Mouse (Mus musculus) retina, adult 2 months (tissue): ENCODE results near the gene Ggt1.

Experiments used
- DNase-seq: peaks from one replicate; pipeline ENCODE4 v3.0.0-alpha.2; 2012; ENCODE audit warnings: low read depth, low spot score

The Ggt1 gene

DNA sequence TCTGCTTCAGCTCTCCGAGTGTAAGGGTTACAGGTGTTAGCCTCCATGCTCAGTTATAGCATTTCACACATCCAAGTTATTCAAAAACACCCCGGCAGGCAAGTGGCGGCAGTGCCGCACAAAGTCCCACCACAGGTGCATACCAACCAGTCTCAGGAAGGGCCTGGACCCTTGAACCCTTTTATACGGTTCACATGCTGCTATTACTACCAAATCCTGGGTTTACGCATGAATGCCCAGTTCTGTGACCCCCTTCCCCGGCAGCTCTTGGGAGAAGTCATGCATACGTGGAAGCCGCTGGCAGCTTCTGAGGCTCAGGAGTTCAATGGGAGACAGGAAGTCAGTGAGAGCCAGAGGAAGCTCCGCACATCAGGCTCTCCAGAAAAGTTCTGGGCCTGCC, 11.8 kb downstream of the Ggt1 start:
- no peak for DNase-seq

DNA sequence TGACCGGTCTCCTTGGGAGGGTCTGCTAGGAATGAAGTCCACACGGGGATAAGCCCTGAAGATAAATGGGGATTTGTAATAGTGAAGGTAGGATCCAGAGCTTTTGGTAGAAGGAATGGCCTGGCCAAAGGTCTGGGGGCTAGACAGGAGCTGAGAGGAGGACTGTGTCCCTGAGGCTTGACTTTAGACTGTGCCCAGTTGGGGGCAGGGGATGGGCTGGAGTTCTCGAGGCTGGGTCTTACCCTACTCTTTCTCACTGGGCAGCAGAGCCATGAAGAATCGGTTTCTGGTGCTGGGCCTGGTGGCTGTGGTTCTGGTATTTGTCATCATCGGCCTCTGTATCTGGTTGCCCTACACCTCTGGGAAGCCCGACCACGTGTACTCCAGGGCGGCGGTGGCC, 12.6 kb downstream of the Ggt1 start:
- DNase-seq, result no peak

DNA sequence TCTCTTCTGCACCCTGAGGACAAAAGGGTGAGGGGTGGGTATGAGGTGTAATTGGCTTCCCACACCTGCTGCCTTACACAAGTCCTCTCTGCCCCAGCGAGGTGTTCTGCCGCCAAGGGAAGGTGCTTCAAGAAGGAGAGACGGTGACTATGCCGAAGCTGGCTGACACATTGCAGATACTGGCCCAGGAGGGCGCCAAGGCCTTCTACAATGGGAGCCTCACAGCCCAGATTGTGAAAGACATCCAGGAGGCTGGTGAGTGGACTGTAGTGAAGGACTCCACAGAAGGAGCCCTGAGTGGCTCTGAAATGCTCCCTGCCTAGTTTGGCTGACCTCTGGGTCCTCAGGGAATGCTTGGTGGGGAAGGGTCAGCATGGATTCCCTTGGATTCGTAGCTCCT, 17.7 kb downstream of the Ggt1 start:
- DNase-seq, result no peak

DNA sequence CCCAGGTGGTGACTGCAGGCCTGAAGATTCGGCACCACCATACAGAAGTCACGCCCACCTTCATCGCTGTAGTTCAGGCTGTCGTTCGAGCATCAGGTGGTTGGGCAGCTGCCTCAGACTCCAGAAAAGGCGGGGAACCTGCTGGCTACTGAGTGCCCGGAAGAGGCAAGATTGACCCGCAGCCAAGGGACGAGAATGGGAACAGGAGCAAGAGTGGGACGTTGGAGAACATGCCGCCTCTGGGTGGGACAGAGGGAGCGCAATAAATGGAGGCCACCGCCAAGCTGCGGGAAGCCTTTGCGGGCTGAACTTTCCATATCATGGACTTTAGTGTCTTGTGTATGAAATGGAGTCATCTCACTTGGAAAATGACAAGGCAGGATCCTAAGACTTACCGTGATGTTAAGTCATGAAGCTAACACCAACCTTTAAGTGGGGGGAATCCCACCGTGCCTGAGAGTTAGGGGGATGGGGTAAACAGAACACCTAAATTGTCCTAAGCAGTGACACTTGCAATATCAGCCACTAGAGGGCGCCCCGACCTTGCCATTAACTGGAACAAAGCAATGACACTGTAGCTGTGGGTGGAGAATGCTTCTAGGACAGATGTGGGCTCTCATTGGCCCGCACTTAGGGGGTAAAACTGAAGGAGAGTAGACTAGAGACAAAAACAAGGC, 24.6 kb downstream of the Ggt1 start:
- DNase-seq, result peak; percentile 57

DNA sequence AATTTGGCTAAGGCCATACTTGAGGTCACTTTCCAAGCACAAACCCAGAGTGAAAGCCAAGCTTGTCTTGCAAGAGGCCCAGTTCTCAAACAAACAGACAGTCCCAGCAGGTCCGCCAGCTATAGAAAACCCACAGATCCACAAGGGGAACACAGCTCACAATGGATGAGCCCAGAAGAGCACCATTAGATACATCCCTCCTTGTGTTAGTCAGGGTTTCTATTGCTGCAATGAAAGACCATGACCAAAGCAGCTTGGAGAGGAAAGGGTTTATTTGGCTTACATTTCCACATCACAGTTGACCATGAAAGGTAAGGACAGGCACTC, 25.1 kb downstream of the Ggt1 start:
- DNase-seq, result no peak

DNA sequence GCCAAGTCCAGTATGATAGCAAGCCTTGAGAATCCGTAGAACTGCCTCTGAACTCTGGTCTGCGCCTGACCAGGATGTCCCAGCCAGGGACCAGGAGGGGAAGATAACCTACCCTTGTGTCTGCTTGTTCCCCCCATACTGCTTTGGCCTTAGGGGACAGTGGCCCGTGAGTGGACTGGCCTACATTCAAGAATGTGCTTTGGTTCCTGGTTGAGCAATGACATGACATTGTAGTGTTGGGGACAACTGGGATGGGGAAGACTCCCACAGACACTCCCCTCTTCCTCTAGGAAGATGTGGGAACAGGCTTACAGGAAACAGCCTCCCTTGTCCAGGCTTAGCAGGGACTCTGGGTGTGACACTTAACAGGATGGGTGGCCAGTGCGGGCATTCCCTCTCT, 26.4 kb downstream of the Ggt1 start:
- DNase-seq, result no peak

DNA sequence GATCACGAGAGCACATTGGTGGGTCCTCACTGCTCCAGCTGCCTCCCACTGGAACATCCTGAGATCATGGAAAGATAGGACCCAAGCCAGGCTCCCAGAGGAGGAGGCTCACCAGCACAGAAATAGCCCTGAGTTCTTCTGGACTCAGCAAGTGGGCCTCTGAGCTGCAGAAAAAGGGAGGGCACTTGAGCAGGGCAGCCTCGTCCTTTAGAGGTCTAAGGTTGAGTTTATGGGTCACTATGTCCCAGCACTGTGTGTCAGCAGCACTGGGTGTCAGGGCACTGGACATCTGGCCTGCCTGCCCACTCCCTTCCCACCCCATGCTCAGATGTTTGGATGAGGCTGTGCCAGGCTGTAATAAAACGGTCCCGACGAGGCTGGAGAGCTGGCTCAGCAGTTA, 26.9 kb downstream of the Ggt1 start:
- no peak for DNase-seq

DNA sequence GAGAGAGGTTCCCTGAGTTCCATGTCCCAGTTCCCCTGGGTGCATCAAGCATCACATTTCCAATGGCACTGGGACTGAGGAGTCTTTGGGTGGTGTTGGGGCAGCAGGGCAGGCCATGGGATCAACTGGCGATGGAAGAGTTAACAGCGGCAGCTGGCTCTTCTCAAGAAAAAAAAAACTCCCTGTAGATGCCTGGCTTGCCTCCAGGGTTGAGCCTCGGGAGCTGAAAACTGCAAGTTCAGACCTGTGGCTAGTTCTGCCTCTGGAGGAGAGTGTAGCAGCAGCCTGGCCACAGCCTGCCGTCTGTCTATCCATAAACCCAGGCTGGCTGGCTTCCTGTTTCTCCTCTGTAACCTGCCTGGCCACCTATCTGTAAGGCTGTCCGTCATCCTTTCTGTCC, 27.7 kb downstream of the Ggt1 start, which contains the start of gene Ggt5:
Ggt5 (plus strand) TSS at position 212 of the 400 bp plus-strand sequence.
- no peak for DNase-seq

DNA sequence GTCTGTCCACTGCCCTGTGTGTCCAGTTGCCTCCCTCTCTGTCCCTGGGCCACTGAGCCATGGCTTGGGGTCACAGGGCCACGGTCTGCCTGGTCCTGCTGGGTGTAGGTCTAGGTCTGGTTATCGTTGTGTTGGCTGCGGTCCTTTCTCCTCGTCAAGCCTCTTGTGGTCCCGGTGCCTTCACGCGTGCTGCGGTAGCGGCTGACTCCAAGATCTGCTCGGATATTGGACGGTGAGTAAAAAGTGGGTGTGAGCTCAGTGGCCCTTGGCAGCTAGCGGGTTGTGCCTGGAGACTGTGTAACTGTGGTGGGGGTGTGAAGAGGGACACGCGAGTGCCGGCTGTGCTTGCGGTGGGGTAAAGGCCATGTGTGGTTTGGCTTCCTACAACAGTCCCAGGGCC, 28.2 kb downstream of the Ggt1 start:
- no peak for DNase-seq

DNA sequence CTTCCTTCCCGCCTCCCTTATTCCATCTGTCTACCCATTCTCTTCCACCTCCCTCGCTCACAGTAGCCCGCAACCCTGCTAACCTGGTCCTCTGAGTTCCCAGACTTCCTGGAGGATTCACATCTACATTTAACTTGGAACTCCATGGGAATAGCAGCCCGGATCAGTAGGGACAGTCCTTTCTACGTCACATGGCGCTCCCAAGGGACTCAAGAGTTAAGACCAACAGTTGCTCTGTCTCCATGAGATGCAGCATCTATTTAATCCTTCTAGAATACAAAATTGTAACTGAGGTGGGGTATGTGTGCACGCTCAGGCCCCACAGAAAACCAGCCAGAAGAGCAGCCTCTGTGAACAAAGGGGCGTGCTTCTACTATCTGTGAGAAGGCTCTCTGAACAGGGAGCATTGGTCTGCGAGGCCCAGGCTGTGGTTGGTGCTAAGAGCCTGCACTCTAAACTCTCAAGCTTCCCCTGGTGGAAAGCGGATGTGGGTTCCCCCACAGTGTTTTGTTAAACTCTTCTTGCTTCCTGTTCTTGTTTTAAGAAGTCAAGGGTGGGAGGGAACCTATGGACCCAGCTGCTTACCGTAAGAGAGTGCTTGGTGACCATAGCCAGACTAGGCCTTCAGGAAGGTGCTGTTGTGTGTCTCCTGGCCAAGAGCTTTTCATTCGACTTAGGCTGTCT, 29.9 kb downstream of the Ggt1 start:
- no peak for DNase-seq

DNA sequence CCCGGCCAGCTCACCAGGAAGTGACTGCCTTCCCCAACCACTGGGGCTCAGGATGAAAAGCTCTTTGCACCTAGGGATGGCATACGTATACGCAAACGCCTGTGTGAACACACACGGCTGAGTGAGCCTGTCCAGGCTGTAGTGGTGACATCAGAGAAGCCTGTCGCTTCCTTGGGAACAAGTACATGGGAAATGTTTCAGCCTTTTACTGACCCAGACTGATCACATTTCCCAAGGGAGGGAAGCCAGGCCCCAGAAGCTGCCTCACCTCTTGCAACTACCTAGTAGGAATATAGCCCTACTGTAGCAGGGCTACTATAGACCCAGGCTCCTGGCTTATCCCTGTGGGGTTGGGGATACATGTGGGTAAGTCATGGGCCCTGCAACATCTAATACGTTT, 31.2 kb downstream of the Ggt1 start:
- no peak for DNase-seq

DNA sequence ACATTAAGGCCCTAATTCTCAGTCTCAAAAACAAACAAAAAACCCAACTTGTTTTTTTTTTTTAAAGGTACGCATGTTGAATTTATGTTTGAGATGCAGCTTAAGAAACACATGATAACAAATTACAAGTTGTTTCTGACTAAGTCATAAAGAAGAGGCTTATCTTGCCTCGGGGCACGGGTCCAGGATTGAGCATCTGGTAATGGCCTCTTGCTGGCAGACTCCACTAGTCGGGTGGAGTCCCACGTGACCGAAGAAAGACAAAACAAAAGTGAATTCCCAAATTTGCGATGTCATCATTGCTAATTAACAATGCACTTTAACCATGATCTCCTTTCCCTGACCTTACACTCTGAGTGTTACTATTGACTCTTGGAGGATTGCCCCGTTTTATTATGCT, 34.6 kb downstream of the Ggt1 start:
- no peak for DNase-seq

DNA sequence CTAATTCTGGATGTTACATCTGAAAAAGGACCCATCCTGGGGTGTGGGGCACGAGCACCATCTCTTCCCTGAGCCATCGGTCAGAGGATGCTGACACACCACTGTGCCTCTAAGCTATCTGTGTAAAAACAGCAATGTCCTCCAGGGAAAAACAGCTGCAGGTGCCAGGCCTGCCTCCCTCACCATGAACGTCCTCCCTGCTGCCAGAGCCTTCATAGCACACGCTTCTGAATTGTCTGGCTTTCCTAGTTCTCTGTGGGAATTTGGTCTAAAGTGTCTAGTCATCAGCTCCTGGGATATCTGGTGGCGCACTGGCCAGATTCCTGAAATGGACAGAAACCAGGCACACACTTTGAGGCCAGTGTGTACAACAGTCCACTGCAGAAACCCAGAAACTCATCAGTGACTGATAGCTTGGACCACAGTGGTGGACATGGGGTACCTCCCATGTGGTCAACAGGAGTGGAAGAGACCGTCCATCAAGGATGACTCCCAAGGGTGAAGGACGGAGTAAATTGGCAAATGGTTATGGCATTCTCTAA, 38.9 kb downstream of the Ggt1 start:
- no peak for DNase-seq

DNA sequence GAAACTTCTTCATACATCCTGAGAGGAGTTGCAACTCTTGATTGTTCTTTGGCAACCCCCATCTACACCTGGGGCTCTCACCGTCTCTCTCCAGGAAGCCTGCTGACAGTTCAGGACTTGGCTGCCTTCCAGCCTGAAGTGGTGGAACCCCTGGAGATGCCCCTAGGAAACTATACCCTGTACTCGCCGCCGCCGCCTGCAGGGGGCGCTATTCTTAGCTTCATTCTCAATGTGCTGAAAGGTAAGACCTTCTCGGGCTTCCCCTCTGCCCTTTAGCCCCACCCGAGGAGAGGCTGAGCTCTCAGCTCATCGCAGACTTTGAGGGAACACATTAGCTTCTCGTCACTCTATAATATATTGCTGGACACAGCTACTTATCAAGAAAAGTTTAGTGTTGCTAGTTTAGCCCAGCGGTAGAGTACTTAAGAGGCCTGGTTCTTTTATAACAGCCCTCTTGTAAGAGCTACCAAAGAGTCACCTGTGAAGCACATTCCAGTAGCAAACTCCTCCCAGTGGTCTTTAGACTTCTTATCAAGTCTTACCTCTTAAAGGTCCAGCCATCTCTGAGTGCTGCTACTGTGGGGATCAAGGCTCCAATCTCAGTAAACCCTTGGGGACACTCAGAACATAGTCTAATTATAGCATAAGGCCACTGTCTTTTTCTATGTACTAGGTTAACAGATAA, 43.9 kb downstream of the Ggt1 start:
- no peak for DNase-seq

DNA sequence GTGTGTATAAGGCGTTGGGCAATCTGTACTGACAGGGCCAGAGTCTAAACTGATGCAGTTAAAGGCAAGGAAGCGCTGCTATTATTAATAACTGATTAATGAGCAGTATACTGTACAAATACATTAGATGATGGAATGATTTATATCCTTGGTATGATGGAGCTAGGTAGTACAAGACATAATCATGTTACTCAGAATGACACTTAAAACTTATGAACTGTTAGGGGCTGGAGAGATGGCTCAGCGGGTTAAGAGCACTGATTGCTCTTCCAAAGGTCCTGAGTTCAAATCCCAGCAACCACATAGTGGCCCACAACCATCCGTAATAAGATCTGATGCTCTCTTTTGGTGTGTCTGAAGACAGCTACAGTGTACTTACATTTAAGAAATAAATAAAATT, 45.8 kb downstream of the Ggt1 start:
- DNase-seq, result no peak

DNA sequence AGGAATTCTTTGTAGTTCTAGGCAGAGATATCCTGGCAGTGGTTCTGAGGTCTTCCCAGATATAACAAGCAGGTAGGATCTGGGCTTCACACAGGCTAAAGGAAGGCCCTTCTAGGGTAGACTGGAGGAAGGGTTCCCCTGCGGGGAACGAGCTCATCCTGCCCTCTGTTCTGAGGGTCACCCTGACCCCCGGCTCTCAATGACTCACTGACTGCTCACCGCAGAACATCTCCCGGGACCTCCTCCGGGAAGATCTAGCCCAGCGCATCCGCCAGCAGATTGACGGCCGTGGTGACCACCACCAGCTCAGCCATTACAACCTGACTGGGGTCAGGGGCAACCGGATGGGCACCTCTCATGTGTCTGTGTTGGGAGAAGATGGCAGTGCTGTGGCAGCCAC, 47.6 kb downstream of the Ggt1 start:
- no peak for DNase-seq

DNA sequence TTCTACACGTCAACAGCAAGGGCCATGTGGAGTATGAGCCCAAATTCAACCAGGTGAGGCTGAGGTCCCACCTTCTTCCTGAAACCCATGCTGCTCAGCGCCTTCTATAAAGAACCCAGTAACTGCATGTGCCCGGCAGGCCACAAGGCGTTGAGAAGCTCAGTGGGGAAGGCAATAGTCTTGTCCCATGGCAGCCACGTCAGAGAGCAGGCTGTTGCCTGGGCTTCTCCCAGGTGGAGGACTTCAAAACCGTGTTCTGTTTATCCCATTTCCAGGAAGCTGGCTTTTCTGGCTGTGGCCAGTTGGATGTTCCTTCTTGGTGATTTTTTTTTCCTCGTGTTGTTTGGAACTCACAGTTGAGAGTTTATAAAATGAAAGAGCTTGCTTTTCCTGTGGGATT, 49.1 kb downstream of the Ggt1 start:
- DNase-seq, result no peak

DNA sequence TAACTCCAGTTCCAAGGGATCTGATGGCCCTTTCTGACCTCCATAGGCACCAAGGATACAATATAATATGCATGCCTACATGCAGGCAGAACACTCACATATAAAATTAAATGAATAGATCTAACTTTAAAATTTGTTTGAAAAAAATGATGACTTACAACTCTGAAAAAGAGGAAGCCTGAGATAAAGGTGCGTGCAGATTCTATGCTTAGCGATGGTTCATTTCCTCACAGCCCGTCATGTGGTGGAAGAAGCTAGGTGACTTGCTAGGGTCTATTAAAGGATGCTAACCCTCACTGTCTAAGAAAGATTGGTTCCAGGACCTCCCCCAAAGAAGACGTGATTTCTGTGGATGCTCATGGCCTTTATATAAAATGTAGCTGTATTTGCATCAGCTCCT, 54.6 kb downstream of the Ggt1 start:
- DNase-seq, result no peak

DNA sequence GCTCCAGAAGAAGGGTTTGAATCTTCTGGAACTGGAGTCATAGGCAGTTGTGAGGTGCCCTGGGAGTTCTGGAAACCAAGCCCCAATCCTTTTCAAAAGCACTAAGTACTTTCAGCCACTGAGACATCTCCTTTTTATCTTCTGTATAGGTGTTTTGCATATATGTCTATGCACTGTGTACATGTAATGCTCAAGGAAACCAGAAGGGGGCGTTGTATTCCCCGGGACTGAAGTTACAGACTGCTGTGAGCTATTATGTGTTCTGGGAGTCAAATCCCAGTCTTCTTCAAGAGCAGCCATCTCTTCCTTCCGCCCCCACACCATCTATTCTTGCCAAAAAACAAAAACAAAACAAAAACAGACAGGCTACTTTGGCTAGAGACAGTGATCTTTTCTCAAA, 59.4 kb downstream of the Ggt1 start:
- no peak for DNase-seq

DNA sequence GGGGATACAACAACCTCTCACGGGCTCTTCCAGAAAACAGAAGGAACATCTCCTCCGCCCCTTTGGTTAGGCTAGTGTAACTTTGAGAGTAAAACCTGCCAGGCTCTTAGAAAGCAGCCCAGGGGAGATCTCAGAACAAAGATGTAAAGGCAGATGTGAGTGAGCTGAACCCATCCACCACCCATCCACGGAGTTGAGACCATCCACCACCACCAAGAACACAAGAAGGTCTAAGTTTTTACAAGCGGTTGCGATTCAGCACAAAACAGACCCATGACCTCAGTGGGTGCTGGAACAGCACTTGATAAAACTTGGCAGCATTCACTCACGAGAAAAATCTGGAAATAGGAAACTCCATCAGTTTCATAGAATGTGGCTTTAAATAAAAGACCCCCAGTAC, 64.5 kb downstream of the Ggt1 start:
- DNase-seq, result no peak

DNA sequence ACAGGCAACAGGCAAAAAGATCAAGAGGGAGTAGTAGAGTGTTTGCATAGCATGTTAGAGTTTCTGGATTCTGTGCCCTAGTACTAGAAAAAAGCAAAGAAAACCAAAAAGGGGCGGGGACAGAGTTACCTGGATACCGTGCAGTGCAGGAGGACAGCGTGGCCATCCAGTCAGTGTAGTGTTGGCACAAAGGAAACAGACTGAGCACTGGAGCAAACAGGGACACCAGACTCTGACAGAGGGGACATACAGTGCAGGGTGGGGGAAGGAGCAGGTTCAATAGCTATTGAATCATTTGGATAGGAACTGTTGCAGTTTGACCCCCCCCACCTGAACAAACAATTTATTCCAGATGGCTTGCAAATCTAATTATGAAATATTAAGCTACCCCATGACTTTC, 65.6 kb downstream of the Ggt1 start:
- no peak for DNase-seq

DNA sequence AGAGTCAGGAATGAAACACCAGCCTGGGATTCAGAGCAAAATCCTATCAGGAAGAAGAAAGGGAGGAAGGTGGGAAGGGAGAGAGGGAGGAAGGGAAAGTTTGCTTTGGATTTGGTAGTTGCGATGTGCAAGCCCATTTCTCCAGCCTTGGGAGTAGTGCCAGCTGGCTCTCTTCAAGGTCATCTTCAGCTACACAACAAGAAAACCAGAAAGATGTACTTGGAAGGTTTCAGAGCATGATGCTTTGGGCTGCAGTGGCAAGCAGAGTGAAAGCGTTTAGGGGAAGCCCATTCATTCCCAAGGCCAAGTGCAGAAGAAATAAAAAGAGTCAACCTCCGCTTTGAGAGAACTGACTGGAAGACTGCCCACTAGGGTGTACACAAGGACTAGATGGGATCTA, 66.1 kb downstream of the Ggt1 start:
- no peak for DNase-seq

DNA sequence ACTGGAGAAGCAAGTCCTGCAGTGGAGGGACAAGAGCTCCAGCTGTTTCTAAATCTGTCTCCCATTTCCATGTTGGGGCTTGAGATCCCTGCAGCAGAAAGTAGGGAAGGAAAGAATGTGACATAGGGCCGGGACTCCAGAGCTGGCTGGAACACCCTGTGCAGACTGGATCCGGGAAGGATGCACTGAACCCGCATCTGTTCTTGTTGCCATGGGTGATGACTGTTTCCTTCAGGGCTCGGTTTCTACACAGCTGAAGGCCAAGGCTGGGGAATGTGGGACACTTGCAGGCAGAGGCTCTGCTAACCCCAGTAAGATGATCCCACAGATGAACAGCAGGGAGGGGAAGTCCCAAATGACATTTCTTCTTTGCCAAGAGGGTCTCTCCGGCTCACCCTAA, 71.2 kb downstream of the Ggt1 start:
- no peak for DNase-seq
